Mouse (Mus musculus): ENCODE measurements around the gene Mdfic.

DNA sequence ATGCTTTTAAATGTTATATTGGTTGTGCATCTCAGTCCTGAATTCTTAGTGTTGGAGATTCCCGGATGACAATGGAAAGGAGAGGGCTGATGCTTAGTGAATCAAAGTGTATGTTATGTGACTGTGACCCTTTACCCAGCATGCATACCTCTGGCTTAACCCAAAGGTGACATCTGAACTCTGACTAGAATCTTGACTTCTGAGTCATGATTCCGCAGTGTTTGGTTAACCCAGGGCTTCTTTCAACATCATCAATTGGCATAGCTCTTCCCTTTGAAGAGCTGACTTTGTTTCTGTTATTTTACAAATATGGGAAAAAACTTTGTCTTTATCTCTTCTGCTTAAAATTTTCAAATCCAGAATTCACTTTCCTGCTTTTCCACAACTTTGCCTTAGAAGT is 30.9 kb downstream of the Mdfic start:
- no peak for TF ChIP-seq POLR2A (IDR thresholded peaks at IDR 0.05; ENCODE audit: borderline replicate concordance, insufficient read depth, low read length)
- TF ChIP-seq CTCF (IDR thresholded peaks at IDR 0.05; ENCODE audit: borderline replicate concordance, insufficient read depth, low read depth, low read length), result no peak
